Mouse (Mus musculus) erythroblast, embryonic 14.5 days (primary cell): Measurements from ENCODE around the gene Tmed4. TPM values are rescaled to one million over a fixed set of nuclear protein-coding genes. Genes with fewer than 3 reads are reported as not detected.

Source experiments
- H3K27me3 ChIP-seq: 2 replicates; pipeline ENCODE4 v1.6.1; 2012; ENCODE audit warnings: inconsistent platforms; ENCODE audit not compliant: control insufficient read depth
- H3K36me3 ChIP-seq: 2 replicates; pipeline ENCODE4 v1.6.1; 2012; ENCODE audit warnings: mild to moderate bottlenecking, inconsistent platforms; ENCODE audit not compliant: control insufficient read depth
- H3K4me1 ChIP-seq: 2 replicates; pipeline ENCODE4 v1.6.1; 2012; ENCODE audit warnings: inconsistent platforms; ENCODE audit not compliant: control insufficient read depth
- H3K4me3 ChIP-seq: replicated peaks from 2 replicates; pipeline ENCODE3; 2012; ENCODE audit warnings: moderate library complexity, mild to moderate bottlenecking, inconsistent platforms
- H3K9me3 ChIP-seq: 2 replicates; pipeline ENCODE4 v1.6.1; 2012; ENCODE audit warnings: low read length, inconsistent platforms, mixed read lengths; ENCODE audit not compliant: control insufficient read depth
- GATA1 ChIP-seq: IDR thresholded peaks from 2 replicates; pipeline ENCODE4 v1.6.1; 2012; ENCODE audit warnings: low read length, inconsistent platforms, mixed read lengths
- TAL1 ChIP-seq: IDR thresholded peaks from 3 replicates; pipeline ENCODE4 v1.6.1; 2012; ENCODE audit warnings: low read length, inconsistent platforms, mixed read lengths
- polyA plus RNA-seq: library from polyadenylated mRNA; stranded (reverse); fragments of >175 nt; gene quantifications from 2 replicates; pipeline ENCODE4 v1.2.3, GENCODE M21; 2012

Gene Tmed4
- polyA plus RNA-seq: 3.1 and 3.2 TPM in 2 replicates

DNA sequence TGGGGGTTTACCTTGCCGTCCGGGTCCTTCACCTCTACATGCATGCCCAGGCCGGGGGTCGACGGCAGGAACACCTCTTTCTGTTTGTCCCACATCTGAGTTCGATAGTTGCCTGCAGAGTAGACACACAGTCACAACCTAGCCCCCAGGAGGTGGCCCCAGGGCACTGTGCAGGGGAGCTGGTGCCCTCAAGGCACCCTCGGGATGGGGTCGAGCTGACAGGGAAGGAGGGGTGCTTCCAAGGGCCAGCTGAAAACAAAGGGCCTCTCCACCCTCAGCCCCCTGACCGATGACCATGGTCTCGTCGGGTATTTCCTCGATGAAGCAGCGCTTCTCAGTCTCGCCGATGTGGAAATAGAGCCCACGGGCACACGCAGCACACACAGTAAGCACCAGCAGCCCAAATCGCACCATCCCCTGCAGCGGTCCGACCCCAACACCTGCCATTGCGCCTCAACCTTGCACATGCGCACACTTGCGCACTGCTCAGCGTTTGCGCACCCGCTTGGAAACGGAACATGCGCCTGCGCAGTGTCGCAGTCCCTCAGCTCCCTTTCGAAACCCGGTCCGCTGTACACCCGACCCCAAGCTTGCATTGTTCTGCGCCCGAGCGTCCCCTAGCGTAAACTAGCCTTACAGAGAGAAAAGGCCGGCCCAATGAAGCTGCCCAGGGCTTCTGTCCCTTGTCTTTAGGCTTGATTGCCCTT lies at the start of gene Tmed4:
TSS of gene Tmed4 (minus strand) at position 484 of the 707 bp plus-strand sequence.
- Histone ChIP-seq H3K36me3 (peaks cover 20% of the 10 kb centered on the region), H3K4me1 (peaks cover 27% of the 10 kb centered on the region), H3K4me3 (peak within 1 kb of the TSS; percentile 75), H3K27me3 (no peaks in the 10 kb centered on the region), H3K9me3 (no peaks in the 10 kb centered on the region)
- no peak for TF ChIP-seq GATA1
- no peak for TF ChIP-seq TAL1

GRCm38 (mm10) chr11:6323348-6323747 lies 48.7 kb upstream of the Tmed4 start:
- no peaks in the 10 kb centered on the region for H3K9me3 ChIP-seq
- TF ChIP-seq TAL1 (no peak), GATA1 (no peak)
- peaks cover 2% of the 10 kb centered on the region; the same call in 1 of the 2 replicates for H3K4me1 ChIP-seq
- no peaks in the 10 kb centered on the region for H3K27me3 ChIP-seq
- no peak overlapping the region for H3K4me3 ChIP-seq
- peaks cover 92% of the 10 kb centered on the region for H3K36me3 ChIP-seq

DNA sequence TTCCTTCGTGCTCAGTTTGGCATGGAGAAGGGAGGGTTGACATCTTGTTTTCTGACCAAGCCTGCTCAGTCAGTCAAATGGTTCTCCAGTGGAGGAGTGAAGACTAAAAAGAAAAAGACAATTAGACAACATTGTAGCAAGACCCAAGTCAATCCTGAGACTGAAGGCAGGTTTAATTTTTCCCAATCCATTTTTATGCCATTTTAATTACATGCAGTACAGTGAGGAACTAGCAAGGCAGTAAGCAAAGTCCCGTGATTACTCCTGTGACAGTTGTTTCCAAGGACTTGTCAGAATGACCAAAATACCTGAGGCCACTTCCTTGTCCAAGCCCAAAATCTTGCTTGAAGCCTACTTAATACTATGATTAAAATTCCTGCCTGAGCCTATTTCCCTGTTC lies 47.4 kb upstream of the Tmed4 start:
- Histone ChIP-seq H3K9me3 (no peaks in the 10 kb centered on the region), H3K36me3 (peaks cover 96% of the 10 kb centered on the region), H3K4me1 (peaks cover 2% of the 10 kb centered on the region; the same call in 1 of the 2 replicates), H3K27me3 (no peaks in the 10 kb centered on the region), H3K4me3 (no peak overlapping the region)
- no peak for TF ChIP-seq TAL1
- TF ChIP-seq GATA1: no peak

- no peak for TF ChIP-seq GATA1
- no peak for TF ChIP-seq TAL1
- Histone ChIP-seq H3K36me3 (peaks cover 98% of the 10 kb centered on the region), H3K4me1 (peaks cover 2% of the 10 kb centered on the region; the same call in 1 of the 2 replicates), H3K27me3 (no peaks in the 10 kb centered on the region), H3K9me3 (no peaks in the 10 kb centered on the region), H3K4me3 (no peak overlapping the region)
These were observed 44.7 kb upstream of the Tmed4 start for GRCm38 (mm10) chr11:6319374-6319773.

DNA sequence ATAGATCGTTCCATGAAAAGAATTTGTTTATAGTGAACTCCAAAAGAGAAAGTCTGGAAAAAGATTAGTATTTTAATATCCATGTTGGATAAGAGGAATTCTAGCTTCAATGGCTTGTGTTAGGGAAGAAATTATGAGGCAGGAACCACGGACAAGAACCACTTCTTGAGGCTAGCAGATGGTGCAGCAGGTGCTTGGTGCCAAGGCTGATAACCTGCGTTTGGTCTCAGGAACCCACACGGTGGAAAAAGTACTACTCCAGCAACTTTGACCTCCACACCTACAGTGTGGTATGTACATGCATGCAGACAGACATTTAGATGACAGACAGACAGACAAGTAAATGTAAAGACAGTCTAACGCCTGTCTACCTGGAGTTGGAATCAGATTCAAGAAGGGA lies 43.9 kb upstream of the Tmed4 start:
- H3K4me1 ChIP-seq: no peaks in the 10 kb centered on the region
- no peaks in the 10 kb centered on the region for H3K27me3 ChIP-seq
- no peak overlapping the region for H3K4me3 ChIP-seq
- no peaks in the 10 kb centered on the region for H3K9me3 ChIP-seq
- TF ChIP-seq GATA1 (no peak), TAL1 (no peak)
- peaks cover 98% of the 10 kb centered on the region for H3K36me3 ChIP-seq

DNA sequence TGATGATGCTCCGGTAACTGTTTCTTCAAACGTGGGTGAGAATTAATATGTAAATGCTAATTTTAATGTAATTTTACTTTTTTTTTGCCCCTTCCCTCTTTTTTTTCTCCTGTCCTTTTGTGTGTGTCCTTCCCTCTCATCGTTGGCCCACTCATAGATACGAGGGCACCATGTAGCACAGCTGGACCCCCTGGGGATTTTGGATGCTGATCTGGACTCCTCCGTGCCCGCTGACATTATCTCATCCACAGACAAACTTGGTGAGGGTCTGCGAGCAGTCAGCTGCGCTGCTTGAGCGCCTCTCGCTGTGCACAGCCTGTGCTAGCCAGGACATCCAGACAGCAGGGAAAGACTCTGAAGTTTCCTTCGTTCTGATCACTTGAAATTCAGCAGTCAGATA lies 42.2 kb upstream of the Tmed4 start:
- peaks cover 98% of the 10 kb centered on the region for H3K36me3 ChIP-seq
- H3K4me1 ChIP-seq: no peaks in the 10 kb centered on the region
- TF ChIP-seq GATA1: no peak
- TF ChIP-seq TAL1: no peak
- no peaks in the 10 kb centered on the region for H3K27me3 ChIP-seq
- H3K4me3 ChIP-seq: no peak overlapping the region
- H3K9me3 ChIP-seq: no peaks in the 10 kb centered on the region

DNA sequence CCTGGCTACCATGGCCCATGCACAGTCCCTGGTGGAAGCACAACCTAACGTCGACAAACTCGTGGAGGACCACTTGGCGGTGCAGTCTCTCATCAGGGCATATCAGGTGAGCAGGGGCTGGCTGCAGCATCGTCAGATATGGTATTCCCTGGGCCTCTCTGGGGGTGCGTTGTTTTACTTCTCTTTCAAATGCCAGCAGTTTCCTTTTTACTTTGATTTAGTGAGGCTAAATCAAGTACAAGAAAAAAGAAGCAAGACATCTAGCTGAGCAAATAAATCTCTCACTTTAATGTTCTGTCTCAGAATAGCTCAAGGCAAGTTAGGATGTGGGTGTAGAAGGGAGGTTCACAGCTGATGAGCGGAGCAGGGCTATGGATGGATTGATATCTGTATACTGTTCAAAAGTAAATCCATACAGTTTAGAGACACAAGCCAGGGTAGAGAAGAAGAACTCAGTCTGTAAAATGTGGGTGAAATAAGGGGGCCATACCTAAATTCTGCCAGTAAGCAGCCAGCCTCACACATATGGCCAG lies 39.3 kb upstream of the Tmed4 start:
- H3K9me3 ChIP-seq: no peaks in the 10 kb centered on the region
- TF ChIP-seq GATA1 (no peak), TAL1 (no peak)
- H3K36me3 ChIP-seq: peaks cover 97% of the 10 kb centered on the region
- H3K4me1 ChIP-seq: no peaks in the 10 kb centered on the region
- no peaks in the 10 kb centered on the region for H3K27me3 ChIP-seq
- no peak overlapping the region for H3K4me3 ChIP-seq

- H3K36me3 ChIP-seq: peaks cover 95% of the 10 kb centered on the region
These were observed 33.5 kb upstream of the Tmed4 start for GRCm38 (mm10) chr11:6308181-6308580.

GRCm38 (mm10) chr11:6305943-6306430 lies 31.3 kb upstream of the Tmed4 start:
- H3K27me3 ChIP-seq: no peaks in the 10 kb centered on the region
- H3K4me3 ChIP-seq: no peak overlapping the region
- peaks cover 19% of the 10 kb centered on the region for H3K4me1 ChIP-seq
- H3K36me3 ChIP-seq: peaks cover 95% of the 10 kb centered on the region
- H3K9me3 ChIP-seq: no peaks in the 10 kb centered on the region
- no peak for TF ChIP-seq GATA1
- TF ChIP-seq TAL1: no peak

More at GRCm38 (mm10) chr11:6308181-6308580, 33.5 kb upstream of the Tmed4 start:
- TF ChIP-seq TAL1 (no peak), GATA1 (no peak)
- Histone ChIP-seq H3K4me3 (no peak overlapping the region), H3K9me3 (no peaks in the 10 kb centered on the region), H3K4me1 (peaks cover 18% of the 10 kb centered on the region), H3K27me3 (no peaks in the 10 kb centered on the region)

GRCm38 (mm10) chr11:6302793-6303192 lies 28.1 kb upstream of the Tmed4 start:
- Histone ChIP-seq H3K4me1 (peaks cover 33% of the 10 kb centered on the region), H3K36me3 (peaks cover 96% of the 10 kb centered on the region), H3K9me3 (no peaks in the 10 kb centered on the region), H3K4me3 (no peak overlapping the region), H3K27me3 (no peaks in the 10 kb centered on the region)
- no peak for TF ChIP-seq TAL1
- TF ChIP-seq GATA1: no peak
